Mouse (Mus musculus): ENCODE data around the gene Mecom. TPM values are rescaled to one million over a fixed set of nuclear protein-coding genes. Genes with fewer than 3 reads are reported as not detected.
A peak's percentile ranks its signal among the peaks of the same experiment; 100 is the strongest.

The Mecom gene
- polyA plus RNA-seq, 1 experiment from 2014 or later = 13.0 TPM

- Histone ChIP-seq H3K4me2 (ENCODE audit: low read depth, low read length) (no peak overlapping the region), H3K27ac (replicated peaks; ENCODE audit: low read depth, low read length) (no peak overlapping the region), H3K4me3 (ENCODE audit: low read depth, low read length) (no peak overlapping the region), H3K9me3 (ENCODE audit: control insufficient read depth, low read length) (no peaks in the 10 kb centered on the region), H3K9ac (ENCODE audit: low read depth, low read length) (no peak overlapping the region), H3K36me3 (ENCODE audit: control insufficient read depth, insufficient read depth, low read length) (no peaks in the 10 kb centered on the region), H3K27me3 (replicated peaks; ENCODE audit: control insufficient read depth, insufficient read depth, low read length) (no peaks in the 10 kb centered on the region), H3K4me1 (ENCODE audit: control insufficient read depth, insufficient read depth, low read length) (no peaks in the 10 kb centered on the region)
- WGBS = 87% methylated on average over 3 of the region's 3 CpGs
- DNase-seq (ENCODE audit: low spot score) = no peak
- ATAC-seq (ENCODE audit: low read depth) = no peak
These were observed 83.3 kb downstream of the Mecom start for GRCm38 (mm10) chr3:30464497-30464896.

- Histone ChIP-seq H3K4me1 (ENCODE audit: control insufficient read depth, insufficient read depth, low read length) (no peaks in the 10 kb centered on the region), H3K36me3 (ENCODE audit: control insufficient read depth, insufficient read depth, low read length) (no peaks in the 10 kb centered on the region), H3K9me3 (ENCODE audit: control insufficient read depth, low read length) (no peaks in the 10 kb centered on the region), H3K9ac (ENCODE audit: low read depth, low read length) (no peak overlapping the region), H3K27me3 (replicated peaks; ENCODE audit: control insufficient read depth, insufficient read depth, low read length) (no peaks in the 10 kb centered on the region), H3K27ac (replicated peaks; ENCODE audit: low read depth, low read length) (no peak overlapping the region), H3K4me2 (ENCODE audit: low read depth, low read length) (no peak overlapping the region), H3K4me3 (ENCODE audit: low read depth, low read length) (no peak overlapping the region)
- WGBS = 84% methylated on average over 2 of the region's 2 CpGs
- ATAC-seq (ENCODE audit: low read depth) = no peak
- no peak for DNase-seq (ENCODE audit: low spot score)
These were observed 86.0 kb downstream of the Mecom start for GRCm38 (mm10) chr3:30461831-30462230.

GRCm38 (mm10) chr3:30460890-30461578 is 86.8 kb downstream of the Mecom start:
- Histone ChIP-seq H3K27ac (replicated peaks; ENCODE audit: low read depth, low read length) (no peak overlapping the region), H3K4me2 (ENCODE audit: low read depth, low read length) (no peak overlapping the region)
- ATAC-seq (ENCODE audit: low read depth) = peak; percentile 68

GRCm38 (mm10) chr3:30459626-30460025 is 88.2 kb downstream of the Mecom start:
- Histone ChIP-seq H3K9me3 (ENCODE audit: control insufficient read depth, low read length) (no peaks in the 10 kb centered on the region), H3K4me3 (ENCODE audit: low read depth, low read length) (no peak overlapping the region), H3K27me3 (replicated peaks; ENCODE audit: control insufficient read depth, insufficient read depth, low read length) (no peaks in the 10 kb centered on the region), H3K9ac (ENCODE audit: low read depth, low read length) (no peak overlapping the region), H3K4me1 (ENCODE audit: control insufficient read depth, insufficient read depth, low read length) (no peaks in the 10 kb centered on the region), H3K36me3 (ENCODE audit: control insufficient read depth, insufficient read depth, low read length) (no peaks in the 10 kb centered on the region), H3K27ac (replicated peaks; ENCODE audit: low read depth, low read length) (no peak overlapping the region), H3K4me2 (ENCODE audit: low read depth, low read length) (no peak overlapping the region)
- 97% methylated on average over 4 of the region's 4 CpGs for WGBS
- ATAC-seq (ENCODE audit: low read depth) (no peak), DNase-seq (ENCODE audit: low spot score) (no peak)

More at GRCm38 (mm10) chr3:30460890-30461578, 86.8 kb downstream of the Mecom start:
- H3K4me1 ChIP-seq (ENCODE audit: control insufficient read depth, insufficient read depth, low read length) = no peaks in the 10 kb centered on the region
- 83% methylated on average over 9 of the region's 9 CpGs for WGBS
- H3K36me3 ChIP-seq (ENCODE audit: control insufficient read depth, insufficient read depth, low read length) = no peaks in the 10 kb centered on the region
- H3K27me3 ChIP-seq (replicated peaks; ENCODE audit: control insufficient read depth, insufficient read depth, low read length) = no peaks in the 10 kb centered on the region
- no peak overlapping the region for H3K9ac ChIP-seq (ENCODE audit: low read depth, low read length)
- DNase-seq (ENCODE audit: low spot score) = peak; percentile 81
- no peak overlapping the region for H3K4me3 ChIP-seq (ENCODE audit: low read depth, low read length)
- H3K9me3 ChIP-seq (ENCODE audit: control insufficient read depth, low read length) = no peaks in the 10 kb centered on the region

GRCm38 (mm10) chr3:30457975-30458678 is 89.7 kb downstream of the Mecom start:
- Histone ChIP-seq H3K36me3 (ENCODE audit: control insufficient read depth, insufficient read depth, low read length) (no peaks in the 10 kb centered on the region), H3K27ac (replicated peaks; ENCODE audit: low read depth, low read length) (no peak overlapping the region), H3K4me1 (ENCODE audit: control insufficient read depth, insufficient read depth, low read length) (peaks cover 6% of the 10 kb centered on the region; the same call in 1 of the 2 replicates), H3K4me2 (ENCODE audit: low read depth, low read length) (no peak overlapping the region), H3K9me3 (ENCODE audit: control insufficient read depth, low read length) (no peaks in the 10 kb centered on the region), H3K27me3 (replicated peaks; ENCODE audit: control insufficient read depth, insufficient read depth, low read length) (no peaks in the 10 kb centered on the region), H3K4me3 (ENCODE audit: low read depth, low read length) (no peak overlapping the region), H3K9ac (ENCODE audit: low read depth, low read length) (no peak overlapping the region)
- ATAC-seq (ENCODE audit: low read depth) = no peak
- no peak for DNase-seq (ENCODE audit: low spot score)
- 62% methylated on average over 9 of the region's 9 CpGs for WGBS

GRCm38 (mm10) chr3:30455902-30456301 is 91.9 kb downstream of the Mecom start:
- DNase-seq (ENCODE audit: low spot score) (no peak), ATAC-seq (ENCODE audit: low read depth) (no peak)
- H3K4me2 ChIP-seq (ENCODE audit: low read depth, low read length) = no peak overlapping the region
- no peaks in the 10 kb centered on the region for H3K36me3 ChIP-seq (ENCODE audit: control insufficient read depth, insufficient read depth, low read length)
- no peaks in the 10 kb centered on the region for H3K9me3 ChIP-seq (ENCODE audit: control insufficient read depth, low read length)
- 67% methylated on average over 8 of the region's 8 CpGs for WGBS
- no peak overlapping the region for H3K27ac ChIP-seq (replicated peaks; ENCODE audit: low read depth, low read length)
- H3K27me3 ChIP-seq (replicated peaks; ENCODE audit: control insufficient read depth, insufficient read depth, low read length) = no peaks in the 10 kb centered on the region
- H3K4me1 ChIP-seq (ENCODE audit: control insufficient read depth, insufficient read depth, low read length) = peaks cover 9% of the 10 kb centered on the region; the same call in 1 of the 2 replicates
- H3K4me3 ChIP-seq (ENCODE audit: low read depth, low read length) = no peak overlapping the region
- H3K9ac ChIP-seq (ENCODE audit: low read depth, low read length) = no peak overlapping the region

GRCm38 (mm10) chr3:30453546-30454455 is 94.0 kb downstream of the Mecom start:
- 48% methylated on average over 15 of the region's 15 CpGs for WGBS
- H3K27ac ChIP-seq (replicated peaks; ENCODE audit: low read depth, low read length) = no peak overlapping the region
- peaks cover 9% of the 10 kb centered on the region; the same call in 1 of the 2 replicates for H3K4me1 ChIP-seq (ENCODE audit: control insufficient read depth, insufficient read depth, low read length)
- H3K9ac ChIP-seq (ENCODE audit: low read depth, low read length) = no peak overlapping the region
- ATAC-seq (ENCODE audit: low read depth) = no peak
- H3K27me3 ChIP-seq (replicated peaks; ENCODE audit: control insufficient read depth, insufficient read depth, low read length) = no peaks in the 10 kb centered on the region
- no peaks in the 10 kb centered on the region for H3K9me3 ChIP-seq (ENCODE audit: control insufficient read depth, low read length)
- no peak overlapping the region for H3K4me2 ChIP-seq (ENCODE audit: low read depth, low read length)
- DNase-seq (ENCODE audit: low spot score) = no peak
- H3K4me3 ChIP-seq (ENCODE audit: low read depth, low read length) = no peak overlapping the region
- no peaks in the 10 kb centered on the region for H3K36me3 ChIP-seq (ENCODE audit: control insufficient read depth, insufficient read depth, low read length)

GRCm38 (mm10) chr3:30453046-30453445 is 94.8 kb downstream of the Mecom start:
- Histone ChIP-seq H3K4me1 (ENCODE audit: control insufficient read depth, insufficient read depth, low read length) (peaks cover 9% of the 10 kb centered on the region; the same call in 1 of the 2 replicates), H3K9ac (ENCODE audit: low read depth, low read length) (no peak overlapping the region), H3K4me2 (ENCODE audit: low read depth, low read length) (no peak overlapping the region), H3K36me3 (ENCODE audit: control insufficient read depth, insufficient read depth, low read length) (no peaks in the 10 kb centered on the region), H3K27me3 (replicated peaks; ENCODE audit: control insufficient read depth, insufficient read depth, low read length) (no peaks in the 10 kb centered on the region), H3K27ac (replicated peaks; ENCODE audit: low read depth, low read length) (no peak overlapping the region), H3K4me3 (ENCODE audit: low read depth, low read length) (no peak overlapping the region), H3K9me3 (ENCODE audit: control insufficient read depth, low read length) (no peaks in the 10 kb centered on the region)
- no peak for DNase-seq (ENCODE audit: low spot score)
- 58% methylated on average over 6 of the region's 6 CpGs for WGBS
- ATAC-seq (ENCODE audit: low read depth) = no peak

Measured in embryonic facial prominence, embryonic 14.5 days (tissue).